ENCODE assay signal across 9 mouse cellular contexts in the genomic region with DNA sequence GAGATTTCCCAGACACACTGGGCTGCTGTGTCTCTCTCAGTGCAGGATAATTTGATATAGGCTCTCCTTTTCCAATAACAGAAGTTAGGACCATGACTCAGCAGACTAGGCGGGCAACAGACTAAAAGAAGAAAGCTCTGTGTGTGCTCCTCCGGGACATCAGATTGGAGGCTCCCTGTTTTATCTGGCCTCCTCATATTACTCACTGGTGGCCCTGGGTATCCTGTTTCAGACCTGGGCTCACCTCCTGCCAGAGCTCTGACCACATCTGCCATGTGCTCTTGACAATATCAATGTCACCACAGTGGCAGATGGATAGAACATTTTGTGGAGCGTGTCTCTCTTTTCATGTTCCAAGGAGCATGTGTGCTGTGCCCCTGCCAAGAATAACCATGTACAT.
DNase-seq lines count a peak whose midpoint lies in the region; ATAC-seq and TF ChIP-seq lines count a peak whose summit lies in the region.
"Had no signal": no experiment of that assay in that cellular context is flagged by ENCODE, and none has a peak within 500 bp of the region (broad histone marks: within the 10 kb centered on the region; RNA-seq: fewer than 3 reads in every experiment).

No protein-coding gene starts in this region.

- H3K27ac ChIP-seq in kidney, embryonic 16.5 days (ENCODE audit: low read length), result no peak overlapping the region
- H3K27ac ChIP-seq in heart, embryonic 11.5 days (ENCODE audit: low read depth, low read length), result no peak overlapping the region
- H3K27ac ChIP-seq in limb, embryonic 14.5 days (replicated peaks; ENCODE audit: low read depth, low read length), result no peak overlapping the region
- H3K27ac ChIP-seq in hindbrain, embryonic 13.5 days, result no peak overlapping the region
- H3K27ac ChIP-seq: midbrain, embryonic 13.5 days had no signal

- no peaks in the 10 kb centered on the region for H3K4me1 ChIP-seq in kidney, embryonic 16.5 days (ENCODE audit: insufficient read depth, low read length)
- peaks cover 5% of the 10 kb centered on the region for H3K4me1 ChIP-seq in heart, embryonic 11.5 days (ENCODE audit: control insufficient read depth, insufficient read depth, low read length)
- no peaks in the 10 kb centered on the region for H3K4me1 ChIP-seq in limb, embryonic 14.5 days (ENCODE audit: control insufficient read depth, insufficient read depth, low read length)
- no peaks in the 10 kb centered on the region for H3K4me1 ChIP-seq in hindbrain, embryonic 13.5 days (replicated peaks)
- H3K4me1 ChIP-seq: midbrain, embryonic 13.5 days had no signal

- 29% methylated on average over 3 of the region's 3 CpGs for WGBS in kidney, embryonic 16.5 days
- 13% methylated on average over 3 of the region's 3 CpGs for WGBS in heart, embryonic 11.5 days (ENCODE audit: insufficient replicate concordance)
- WGBS in limb, embryonic 14.5 days, result 18% methylated on average over 3 of the region's 3 CpGs
- 86% methylated on average over 3 of the region's 3 CpGs for WGBS in hindbrain, embryonic 13.5 days

- TF ChIP-seq POLR2A in limb, embryonic 14.5 days (IDR thresholded peaks at IDR 0.05; ENCODE audit: borderline replicate concordance, extremely low read depth, insufficient read depth, insufficient read length), result no peak

- H3K9me3 ChIP-seq in kidney, embryonic 16.5 days (ENCODE audit: low read length), result no peaks in the 10 kb centered on the region
- no peaks in the 10 kb centered on the region for H3K9me3 ChIP-seq in heart, embryonic 11.5 days (replicated peaks; ENCODE audit: control insufficient read depth, low read length)
- H3K9me3 ChIP-seq in limb, embryonic 14.5 days (ENCODE audit: control insufficient read depth, low read length), result no peaks in the 10 kb centered on the region
- no peaks in the 10 kb centered on the region for H3K9me3 ChIP-seq in hindbrain, embryonic 13.5 days

- no peak overlapping the region for H3K4me2 ChIP-seq in kidney, embryonic 16.5 days (replicated peaks; ENCODE audit: low read depth, low read length)
- H3K4me2 ChIP-seq in heart, embryonic 11.5 days, result no peak overlapping the region
- no peak overlapping the region for H3K4me2 ChIP-seq in limb, embryonic 14.5 days (replicated peaks; ENCODE audit: low read depth, low read length, severe bottlenecking)
- H3K4me2 ChIP-seq in hindbrain, embryonic 13.5 days, result no peak overlapping the region
- H3K4me2 ChIP-seq: midbrain, embryonic 13.5 days had no signal

- ATAC-seq in kidney, embryonic 16.5 days (ENCODE audit: low FRiP score, low TSS enrichment), result 0 out of 2 replicates have a peak, but pooled peaks have one; percentile 54
- peak; percentile 80 for ATAC-seq in heart, embryonic 11.5 days (replicated peaks; ENCODE audit: insufficient number of reproducible peaks, low FRiP score, low TSS enrichment)
- ATAC-seq in limb, embryonic 14.5 days (ENCODE audit: low FRiP score, low read depth), result peak; percentile 47; the same call in 1 of the 2 replicates
- no peak for ATAC-seq in hindbrain, embryonic 13.5 days (ENCODE audit: low FRiP score)
- ATAC-seq: midbrain, embryonic 13.5 days had no signal

- H3K9ac ChIP-seq in kidney, embryonic 16.5 days (replicated peaks; ENCODE audit: low read length), result no peak overlapping the region
- no peak overlapping the region for H3K9ac ChIP-seq in heart, embryonic 11.5 days (ENCODE audit: low read depth, low read length)
- H3K9ac ChIP-seq in limb, embryonic 14.5 days (ENCODE audit: low read depth, low read length, severe bottlenecking), result no peak overlapping the region
- H3K9ac ChIP-seq in hindbrain, embryonic 13.5 days, result no peak overlapping the region
- H3K9ac ChIP-seq: midbrain, embryonic 13.5 days had no signal

- no peaks in the 10 kb centered on the region for H3K27me3 ChIP-seq in kidney, embryonic 16.5 days (ENCODE audit: insufficient read depth, low read length)
- no peaks in the 10 kb centered on the region for H3K27me3 ChIP-seq in heart, embryonic 11.5 days (ENCODE audit: control insufficient read depth, insufficient read depth, low read length)
- H3K27me3 ChIP-seq in limb, embryonic 14.5 days (ENCODE audit: control insufficient read depth, insufficient read depth, low read length), result no peaks in the 10 kb centered on the region
- H3K27me3 ChIP-seq in hindbrain, embryonic 13.5 days, result no peaks in the 10 kb centered on the region
- H3K27me3 ChIP-seq: midbrain, embryonic 13.5 days had no signal

- DNase-seq in kidney, postnatal 4 days, result no peak
- DNase-seq in embryo, embryonic 9.5 days (ENCODE audit: extremely low spot score), result peak; percentile 40
- no peak for DNase-seq in limb, embryonic 14.5 days (ENCODE audit: low spot score)
- DNase-seq in ovary, postnatal 36 days (ENCODE audit: low spot score), result no peak
- no peak for DNase-seq in urinary bladder, postnatal 25 days (ENCODE audit: low spot score)

- H3K4me3 ChIP-seq in kidney, embryonic 16.5 days (ENCODE audit: low read length), result no peak overlapping the region
- no peak overlapping the region for H3K4me3 ChIP-seq in heart, embryonic 11.5 days (ENCODE audit: low read depth, low read length)
- H3K4me3 ChIP-seq in limb, embryonic 14.5 days (replicated peaks; ENCODE audit: low read length), result no peak overlapping the region
- no peak overlapping the region for H3K4me3 ChIP-seq in hindbrain, embryonic 13.5 days
- H3K4me3 ChIP-seq: midbrain, embryonic 13.5 days had no signal

- no peaks in the 10 kb centered on the region for H3K36me3 ChIP-seq in kidney, embryonic 16.5 days (ENCODE audit: insufficient read depth, low read length)
- no peaks in the 10 kb centered on the region for H3K36me3 ChIP-seq in heart, embryonic 11.5 days (ENCODE audit: control insufficient read depth, insufficient read depth, low read length)
- H3K36me3 ChIP-seq in limb, embryonic 14.5 days (ENCODE audit: control insufficient read depth, insufficient read depth, low read length), result no peaks in the 10 kb centered on the region
- H3K36me3 ChIP-seq in hindbrain, embryonic 13.5 days, result no peaks in the 10 kb centered on the region
- H3K36me3 ChIP-seq: midbrain, embryonic 13.5 days had no signal
